Mouse (Mus musculus): Measurements from ENCODE around the gene 1110002E22Rik. TPM values are rescaled to one million over a fixed set of nuclear protein-coding genes. Genes with fewer than 3 reads are reported as not detected.

Gene 1110002E22Rik
- polyA plus RNA-seq, 1 experiment: 0.07 TPM

- DNase-seq: peak; percentile 45 to 52
Observed at GRCm38 (mm10) chr3:138053969-138054368, 10.9 kb upstream of the 1110002E22Rik start.

GRCm38 (mm10) chr3:138056976-138057375, 7.9 kb upstream of the 1110002E22Rik start:
- Histone ChIP-seq H3K27ac (ENCODE audit: insufficient read depth, low read length) (no peak overlapping the region), H3K27me3 (ENCODE audit: control insufficient read depth, insufficient read depth, low read length) (no peaks in the 10 kb centered on the region), H3K4me1 (ENCODE audit: control insufficient read depth, insufficient read depth, low read length) (peaks cover 5% of the 10 kb centered on the region; the same call in 1 of the 2 replicates), H3K4me3 (replicated peaks; ENCODE audit: insufficient read depth, low read depth, low read length) (no peak overlapping the region)
- 50% methylated on average over 7 of the region's 7 CpGs for WGBS
- DNase-seq: no peak
- TF ChIP-seq CTCF (IDR thresholded peaks at IDR 0.05; ENCODE audit: borderline replicate concordance, insufficient read depth, low read depth, low read length) (no peak), POLR2A (IDR thresholded peaks at IDR 0.05; ENCODE audit: borderline replicate concordance, insufficient read depth, low read length) (no peak)

More at GRCm38 (mm10) chr3:138053969-138054368, 10.9 kb upstream of the 1110002E22Rik start:
- 12% methylated on average over 4 of the region's 4 CpGs for whole genome bisulfite sequencing
- TF ChIP-seq CTCF (IDR thresholded peaks at IDR 0.05; ENCODE audit: borderline replicate concordance, insufficient read depth, low read depth, low read length) (no peak), POLR2A (IDR thresholded peaks at IDR 0.05; ENCODE audit: borderline replicate concordance, insufficient read depth, low read length) (no peak)
- Histone ChIP-seq H3K4me3 (replicated peaks; ENCODE audit: insufficient read depth, low read depth, low read length) (no peak overlapping the region), H3K27ac (ENCODE audit: insufficient read depth, low read length) (no peak overlapping the region), H3K4me1 (ENCODE audit: control insufficient read depth, insufficient read depth, low read length) (peaks cover 5% of the 10 kb centered on the region; the same call in 1 of the 2 replicates), H3K27me3 (ENCODE audit: control insufficient read depth, insufficient read depth, low read length) (no peaks in the 10 kb centered on the region)

- no peak for DNase-seq
- Histone ChIP-seq H3K27ac (ENCODE audit: insufficient read depth, low read length) (no peak overlapping the region), H3K27me3 (ENCODE audit: control insufficient read depth, insufficient read depth, low read length) (no peaks in the 10 kb centered on the region), H3K4me3 (replicated peaks; ENCODE audit: insufficient read depth, low read depth, low read length) (no peak overlapping the region), H3K4me1 (ENCODE audit: control insufficient read depth, insufficient read depth, low read length) (peaks cover 5% of the 10 kb centered on the region; the same call in 1 of the 2 replicates)
- TF ChIP-seq POLR2A (IDR thresholded peaks at IDR 0.05; ENCODE audit: borderline replicate concordance, insufficient read depth, low read length): no peak
- no peak for TF ChIP-seq CTCF (IDR thresholded peaks at IDR 0.05; ENCODE audit: borderline replicate concordance, insufficient read depth, low read depth, low read length)
- 47% methylated on average over 4 of the region's 4 CpGs for WGBS
Observed at GRCm38 (mm10) chr3:138058226-138058625, 6.6 kb upstream of the 1110002E22Rik start.

- H3K4me3 ChIP-seq (replicated peaks; ENCODE audit: insufficient read depth, low read depth, low read length): no peak overlapping the region
- no peak overlapping the region for H3K27ac ChIP-seq (ENCODE audit: insufficient read depth, low read length)
- DNase-seq: no peak
- TF ChIP-seq CTCF (IDR thresholded peaks at IDR 0.05; ENCODE audit: borderline replicate concordance, insufficient read depth, low read depth, low read length): no peak
- H3K27me3 ChIP-seq (ENCODE audit: control insufficient read depth, insufficient read depth, low read length): no peaks in the 10 kb centered on the region
- peaks cover 4% of the 10 kb centered on the region; the same call in 1 of the 2 replicates for H3K4me1 ChIP-seq (ENCODE audit: control insufficient read depth, insufficient read depth, low read length)
- 67% methylated on average over 7 of the region's 7 CpGs for WGBS
Observed at GRCm38 (mm10) chr3:138060429-138060828, 4.4 kb upstream of the 1110002E22Rik start.

DNA sequence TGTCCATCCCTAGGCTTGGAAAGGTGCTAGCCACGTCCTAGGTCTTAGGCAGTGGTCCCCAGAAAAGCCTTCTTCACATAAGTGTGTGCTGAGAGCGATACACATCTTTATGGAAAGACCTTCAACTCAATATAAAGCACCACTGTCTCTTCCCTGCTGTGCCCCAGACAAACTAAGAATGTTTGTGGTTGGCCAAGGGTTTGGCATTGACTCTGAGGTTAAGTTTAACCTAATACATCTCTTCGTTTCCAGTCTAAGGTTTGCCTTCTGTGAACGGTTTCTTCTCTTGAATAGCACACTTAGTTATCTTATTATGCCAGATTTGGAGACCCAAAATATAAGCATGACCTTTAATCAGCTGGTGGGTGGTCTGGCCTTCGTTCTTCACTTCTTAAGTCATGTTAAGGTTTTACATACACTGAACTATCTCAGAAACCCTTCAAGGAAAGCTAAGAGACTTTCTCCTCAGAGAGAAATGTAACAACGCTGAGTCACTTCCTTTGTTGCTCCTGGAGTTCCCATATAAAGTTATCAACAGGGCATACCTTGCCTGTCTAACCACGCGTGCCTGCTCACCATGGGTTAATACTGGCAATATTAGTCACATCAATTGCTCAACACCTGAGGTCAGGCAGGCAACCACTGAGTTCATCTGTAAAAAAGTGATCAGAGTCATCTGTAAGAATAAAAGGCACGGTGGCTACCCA, 3.5 kb upstream of the 1110002E22Rik start:
- Histone ChIP-seq H3K27me3 (ENCODE audit: control insufficient read depth, insufficient read depth, low read length) (no peaks in the 10 kb centered on the region), H3K4me1 (ENCODE audit: control insufficient read depth, insufficient read depth, low read length) (peaks cover 7% of the 10 kb centered on the region; the same call in 1 of the 2 replicates), H3K4me3 (replicated peaks; ENCODE audit: insufficient read depth, low read depth, low read length) (no peak overlapping the region), H3K27ac (ENCODE audit: insufficient read depth, low read length) (no peak overlapping the region)
- TF ChIP-seq POLR2A (IDR thresholded peaks at IDR 0.05; ENCODE audit: borderline replicate concordance, insufficient read depth, low read length) (no peak), CTCF (IDR thresholded peaks at IDR 0.05; ENCODE audit: borderline replicate concordance, insufficient read depth, low read depth, low read length) (no peak)
- DNase-seq: no peak
- WGBS: 95% methylated on average over 9 of the region's 9 CpGs

DNA sequence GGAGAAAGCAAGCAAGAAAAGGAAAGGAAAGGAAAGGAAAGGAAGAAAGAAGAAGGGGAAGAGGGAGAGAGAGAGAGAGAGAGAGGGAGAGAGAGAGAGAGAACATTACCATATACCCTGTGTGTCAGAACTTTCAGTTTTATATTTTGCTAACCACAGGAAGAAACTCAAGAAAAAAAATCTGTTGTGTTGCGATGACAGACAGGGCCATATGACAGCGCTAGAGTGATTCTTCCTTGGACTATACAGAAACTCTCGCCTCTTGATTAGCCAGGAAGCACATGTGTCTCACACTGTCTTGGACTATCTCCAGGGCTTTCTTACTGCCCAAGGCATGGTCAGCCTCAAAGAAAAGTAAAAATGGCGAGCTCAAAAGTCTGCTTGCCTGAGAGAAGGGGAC, 2.2 kb upstream of the 1110002E22Rik start:
- H3K4me3 ChIP-seq (replicated peaks; ENCODE audit: insufficient read depth, low read depth, low read length): no peak overlapping the region
- WGBS: 84% methylated on average over 4 of the region's 4 CpGs
- H3K4me1 ChIP-seq (ENCODE audit: control insufficient read depth, insufficient read depth, low read length): peaks cover 11% of the 10 kb centered on the region; the same call in 1 of the 2 replicates
- TF ChIP-seq CTCF (IDR thresholded peaks at IDR 0.05; ENCODE audit: borderline replicate concordance, insufficient read depth, low read depth, low read length) (no peak), POLR2A (IDR thresholded peaks at IDR 0.05; ENCODE audit: borderline replicate concordance, insufficient read depth, low read length) (no peak)
- DNase-seq: no peak
- no peak overlapping the region for H3K27ac ChIP-seq (ENCODE audit: insufficient read depth, low read length)
- H3K27me3 ChIP-seq (ENCODE audit: control insufficient read depth, insufficient read depth, low read length): no peaks in the 10 kb centered on the region

GRCm38 (mm10) chr3:138063731-138064329, 1.0 kb upstream of the 1110002E22Rik start:
- H3K27ac ChIP-seq (ENCODE audit: insufficient read depth, low read length): no peak overlapping the region
- no peaks in the 10 kb centered on the region for H3K27me3 ChIP-seq (ENCODE audit: control insufficient read depth, insufficient read depth, low read length)
- H3K4me3 ChIP-seq (replicated peaks; ENCODE audit: insufficient read depth, low read depth, low read length): no peak overlapping the region
- 32% methylated on average over 14 of the region's 14 CpGs for WGBS
- no peak for TF ChIP-seq POLR2A (IDR thresholded peaks at IDR 0.05; ENCODE audit: borderline replicate concordance, insufficient read depth, low read length)
- TF ChIP-seq CTCF (IDR thresholded peaks at IDR 0.05; ENCODE audit: borderline replicate concordance, insufficient read depth, low read depth, low read length): no peak
- DNase-seq: peak; percentile 52 to 63
- peaks cover 11% of the 10 kb centered on the region; the same call in 1 of the 2 replicates for H3K4me1 ChIP-seq (ENCODE audit: control insufficient read depth, insufficient read depth, low read length)

- H3K27ac ChIP-seq (ENCODE audit: insufficient read depth, low read length): no peak overlapping the region
Observed at GRCm38 (mm10) chr3:138065930-138066329, 1.1 kb downstream of the 1110002E22Rik start.

More at GRCm38 (mm10) chr3:138065930-138066329, 1.1 kb downstream of the 1110002E22Rik start:
- Histone ChIP-seq H3K27me3 (ENCODE audit: control insufficient read depth, insufficient read depth, low read length) (no peaks in the 10 kb centered on the region), H3K4me1 (ENCODE audit: control insufficient read depth, insufficient read depth, low read length) (peaks cover 11% of the 10 kb centered on the region; the same call in 1 of the 2 replicates), H3K4me3 (replicated peaks; ENCODE audit: insufficient read depth, low read depth, low read length) (no peak overlapping the region)
- no peak for DNase-seq
- TF ChIP-seq CTCF (IDR thresholded peaks at IDR 0.05; ENCODE audit: borderline replicate concordance, insufficient read depth, low read depth, low read length) (no peak), POLR2A (IDR thresholded peaks at IDR 0.05; ENCODE audit: borderline replicate concordance, insufficient read depth, low read length) (no peak)
- 56% methylated on average over 16 of the region's 16 CpGs for WGBS

Data from cerebellum, adult 2 months (tissue).